Mouse (Mus musculus) stomach, postnatal 0 days (tissue): Measurements from ENCODE around the gene A1cf. TPM values are rescaled to one million over a fixed set of nuclear protein-coding genes. Genes with fewer than 3 reads are reported as not detected.

ENCODE experiments used
- ATAC-seq: fragments of 200-750 bp; cut with Nextera tagmentation; 2 replicates; pipeline ENCODE4 v1.8.0; 2017; ENCODE audit not compliant: low FRiP score, low TSS enrichment
- DNase-seq: peaks from one replicate; pipeline ENCODE4 v3.0.0-alpha.2; 2016; ENCODE audit warnings: low spot score
- H3K27ac ChIP-seq: fragments of 300-500 bp; sonication (generic); replicated peaks from 2 replicates; pipeline ENCODE4 v1.5.1; 2014; ENCODE audit warnings: mild to moderate bottlenecking, control low read depth
- H3K27me3 ChIP-seq: fragments of 300-500 bp; sonication (generic); 2 replicates; pipeline ENCODE4 v1.6.1; 2014; ENCODE audit warnings: low read length; ENCODE audit not compliant: control insufficient read depth, insufficient read depth
- H3K36me3 ChIP-seq: fragments of 300-500 bp; sonication (generic); 2 replicates; pipeline ENCODE4 v1.6.1; 2014; ENCODE audit warnings: low read length, mixed read lengths; ENCODE audit not compliant: control insufficient read depth, insufficient read depth
- H3K4me1 ChIP-seq: fragments of 300-500 bp; sonication (generic); replicated peaks from 2 replicates; pipeline ENCODE4 v1.6.1; 2014; ENCODE audit warnings: antibody characterized with exemption; ENCODE audit not compliant: control insufficient read depth, insufficient read depth
- H3K4me2 ChIP-seq: fragments of 300-500 bp; sonication (generic); replicated peaks from 2 replicates; pipeline ENCODE4 v1.6.1; 2014; ENCODE audit warnings: low read depth, mild to moderate bottlenecking, control low read depth, moderate library complexity
- H3K4me3 ChIP-seq: fragments of 300-500 bp; sonication (generic); 2 replicates; pipeline ENCODE4 v1.5.1; 2014; ENCODE audit warnings: low read depth, low read length, control low read depth
- H3K9ac ChIP-seq: fragments of 300-500 bp; sonication (generic); 2 replicates; pipeline ENCODE4 v1.6.1; 2014; ENCODE audit warnings: mild to moderate bottlenecking, low read length, control low read depth, mixed read lengths
- H3K9me3 ChIP-seq: fragments of 300-500 bp; sonication (generic); 2 replicates; pipeline ENCODE4 v1.6.1; 2016; ENCODE audit warnings: low read length; ENCODE audit not compliant: control insufficient read depth
- CTCF ChIP-seq: IDR thresholded peaks from 2 replicates; pipeline ENCODE4 v1.5.1; 2016; ENCODE audit warnings: antibody characterized with exemption, low read depth, mild to moderate bottlenecking, moderate library complexity
- EP300 ChIP-seq: optimal IDR thresholded peaks from 2 replicates; pipeline ENCODE3; 2016; ENCODE audit warnings: antibody characterized with exemption
- WGBS: fragments of 180-500 bp; shearing (Covaris S2); extraction: QIAGEN DNeasy Blood & Tissue Kit; methylation state at CpG from one replicate; pipeline ENCODE4 v1.1.7; 2014; 5-methylcytosine and 5-hydroxymethylcytosine counted together
- polyA plus RNA-seq: library from polyadenylated mRNA; unstranded; fragments of >200 nt; fragmentation: Nextera tagmentation; extraction: Ambion mirVana; gene quantifications from 2 replicates; pipeline ENCODE4 v1.2.1, GENCODE M21; 2015

A1cf gene
- polyA plus RNA-seq, 1 experiment from 2014 or later: 0.10 TPM

DNA sequence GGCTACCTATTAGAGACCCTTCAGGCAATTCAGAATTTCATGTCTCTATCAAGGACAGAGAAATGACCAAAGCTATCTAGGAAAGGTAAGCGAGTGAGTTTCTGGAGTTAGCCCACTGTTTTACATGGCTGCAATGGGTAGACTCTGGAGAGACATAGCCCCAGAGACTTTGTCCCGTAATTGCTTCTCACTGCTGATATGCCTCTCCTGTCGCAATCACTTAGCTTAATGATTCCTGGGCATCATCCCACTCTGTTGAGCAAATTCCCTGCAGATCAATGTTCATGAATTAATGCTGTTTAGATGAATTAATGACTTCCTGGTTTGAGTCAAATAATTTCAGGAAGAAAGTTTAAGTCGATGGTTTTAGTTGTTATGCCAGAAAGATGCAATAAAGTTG, 86.1 kb downstream of the A1cf start:
- Histone ChIP-seq H3K4me2 (no peak overlapping the region), H3K9ac (no peak overlapping the region), H3K36me3 (no peaks in the 10 kb centered on the region), H3K9me3 (no peaks in the 10 kb centered on the region), H3K4me3 (no peak overlapping the region), H3K27me3 (no peaks in the 10 kb centered on the region), H3K27ac (no peak overlapping the region), H3K4me1 (no peaks in the 10 kb centered on the region)
- DNase-seq (no peak), ATAC-seq (no peak)
- WGBS: 81% methylated on average over 4 of the region's 4 CpGs
- TF ChIP-seq CTCF: no peak
- no peak for TF ChIP-seq EP300

- no peaks in the 10 kb centered on the region for H3K4me1 ChIP-seq
These were observed 87.8 kb downstream of the A1cf start for GRCm38 (mm10) chr19:31956359-31956758.

GRCm38 (mm10) chr19:31960434-31960833, 91.9 kb downstream of the A1cf start:
- ATAC-seq (no peak), DNase-seq (no peak)
- H3K9ac ChIP-seq: no peak overlapping the region
- TF ChIP-seq CTCF (no peak), EP300 (no peak)
- H3K4me2 ChIP-seq: no peak overlapping the region
- WGBS: 84% methylated on average over 2 of the region's 2 CpGs
- H3K27me3 ChIP-seq: no peaks in the 10 kb centered on the region
- H3K27ac ChIP-seq: no peak overlapping the region
- no peak overlapping the region for H3K4me3 ChIP-seq
- no peaks in the 10 kb centered on the region for H3K9me3 ChIP-seq
- no peaks in the 10 kb centered on the region for H3K36me3 ChIP-seq
- no peaks in the 10 kb centered on the region for H3K4me1 ChIP-seq

More at GRCm38 (mm10) chr19:31956359-31956758, 87.8 kb downstream of the A1cf start:
- no peaks in the 10 kb centered on the region for H3K27me3 ChIP-seq
- H3K4me3 ChIP-seq: no peak overlapping the region
- no peak overlapping the region for H3K9ac ChIP-seq
- no peaks in the 10 kb centered on the region for H3K36me3 ChIP-seq
- DNase-seq (no peak), ATAC-seq (no peak)
- 76% methylated on average over 2 of the region's 2 CpGs for whole genome bisulfite sequencing
- no peaks in the 10 kb centered on the region for H3K9me3 ChIP-seq
- TF ChIP-seq EP300: no peak
- no peak for TF ChIP-seq CTCF
- no peak overlapping the region for H3K27ac ChIP-seq
- H3K4me2 ChIP-seq: no peak overlapping the region

DNA sequence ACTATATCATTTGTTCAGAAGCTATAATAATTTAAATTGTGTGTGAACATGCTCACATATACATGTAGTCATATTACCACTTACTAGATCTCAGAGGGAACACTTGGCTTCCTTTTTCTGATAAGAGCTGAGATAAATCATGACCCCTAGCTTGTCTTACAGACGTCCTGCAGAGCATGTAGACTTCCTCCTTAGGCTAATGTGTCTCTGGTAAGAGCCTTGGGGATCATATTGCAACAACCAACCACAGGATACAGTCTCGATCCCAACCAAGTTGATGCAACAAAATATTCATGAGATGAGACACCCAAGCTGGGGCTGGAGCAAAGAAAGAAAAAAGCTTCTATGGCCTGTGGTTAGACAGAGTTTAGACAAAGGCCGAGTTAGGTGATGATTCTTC, 94.6 kb downstream of the A1cf start:
- TF ChIP-seq EP300: no peak
- TF ChIP-seq CTCF: no peak
- no peaks in the 10 kb centered on the region for H3K27me3 ChIP-seq
- 45% methylated on average over 3 of the region's 3 CpGs for WGBS
- no peaks in the 10 kb centered on the region for H3K4me1 ChIP-seq
- DNase-seq (no peak), ATAC-seq (no peak)
- H3K4me2 ChIP-seq: no peak overlapping the region
- H3K9me3 ChIP-seq: no peaks in the 10 kb centered on the region
- no peak overlapping the region for H3K27ac ChIP-seq
- no peak overlapping the region for H3K9ac ChIP-seq
- no peaks in the 10 kb centered on the region for H3K36me3 ChIP-seq
- H3K4me3 ChIP-seq: no peak overlapping the region

GRCm38 (mm10) chr19:31967933-31968532, 99.5 kb downstream of the A1cf start:
- Histone ChIP-seq H3K9ac (no peak overlapping the region), H3K27me3 (no peaks in the 10 kb centered on the region), H3K4me3 (no peak overlapping the region), H3K4me2 (no peak overlapping the region), H3K27ac (no peak overlapping the region), H3K9me3 (no peaks in the 10 kb centered on the region), H3K4me1 (no peaks in the 10 kb centered on the region), H3K36me3 (no peaks in the 10 kb centered on the region)
- DNase-seq (no peak), ATAC-seq (no peak)
- TF ChIP-seq EP300 (no peak), CTCF (peak; percentile 65)
- 41% methylated on average over 5 of the region's 5 CpGs for WGBS

DNA sequence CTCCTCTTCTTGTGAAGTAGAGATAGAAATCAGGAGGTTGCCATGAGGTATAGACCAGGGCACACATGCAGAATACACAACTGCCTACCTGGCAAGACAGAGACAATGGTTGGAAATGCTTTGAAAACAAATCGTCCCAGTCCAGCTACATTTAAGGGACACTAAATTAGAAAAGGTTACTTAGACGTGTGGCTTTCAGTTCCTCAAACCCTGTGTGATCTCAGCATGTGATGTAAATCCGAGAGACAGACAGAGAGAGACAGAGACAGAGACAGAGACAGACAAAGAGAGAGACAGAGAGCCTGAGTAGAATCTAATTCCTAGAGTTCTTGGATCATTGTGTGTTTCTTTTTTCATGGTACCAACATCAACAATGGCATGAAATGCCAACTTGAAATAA, 102.8 kb downstream of the A1cf start:
- ATAC-seq (no peak), DNase-seq (no peak)
- Histone ChIP-seq H3K27ac (no peak overlapping the region), H3K9me3 (no peaks in the 10 kb centered on the region), H3K9ac (no peak overlapping the region), H3K4me3 (no peak overlapping the region), H3K4me2 (no peak overlapping the region), H3K36me3 (no peaks in the 10 kb centered on the region), H3K4me1 (no peaks in the 10 kb centered on the region), H3K27me3 (no peaks in the 10 kb centered on the region)
- 66% methylated on average over 3 of the region's 3 CpGs for WGBS
- TF ChIP-seq EP300 (no peak), CTCF (no peak)
